Mouse (Mus musculus): Measurements from ENCODE around the gene Epb41l3.

- TF ChIP-seq CTCF (IDR thresholded peaks at IDR 0.05; ENCODE audit: low read depth, low read length) (no peak), POLR2A (IDR thresholded peaks at IDR 0.05; ENCODE audit: borderline replicate concordance, low read depth, low read length) (no peak)
Observed at GRCm38 (mm10) chr17:69097955-69098354, 22.5 kb downstream of the Epb41l3 start.

Measured in bone marrow macrophage, adult 2 months (primary cell).